Mouse (Mus musculus): ENCODE results near the gene Epop. TPM values are rescaled to one million over a fixed set of nuclear protein-coding genes. Genes with fewer than 3 reads are reported as not detected.

Gene Epop
- polyA plus RNA-seq, 1 experiment from 2014 or later = 0.43 TPM

- 3% methylated on average over 97 of the region's 106 CpGs for WGBS (ENCODE audit: missing documents)
- Histone ChIP-seq H3K79me2 (ENCODE audit: inconsistent target) (no peaks in the 10 kb centered on the region), H3K36me3 (ENCODE audit: inconsistent target) (no peaks in the 10 kb centered on the region), H3K27ac (no peak overlapping the region), H3K4me3 (ENCODE audit: inconsistent target) (no peak overlapping the region)
Observed at GRCm38 (mm10) chr11:97628568-97629518, 659 bp downstream of the Epop start.

GRCm38 (mm10) chr11:97628303-97628567 lies 1.3 kb downstream of the Epop start:
- H3K27ac ChIP-seq = no peak overlapping the region
- H3K36me3 ChIP-seq (ENCODE audit: inconsistent target) = no peaks in the 10 kb centered on the region
- no peaks in the 10 kb centered on the region for H3K79me2 ChIP-seq (ENCODE audit: inconsistent target)
- no peak overlapping the region for H3K4me3 ChIP-seq (ENCODE audit: inconsistent target)
- WGBS (ENCODE audit: missing documents) = 10% methylated on average over 27 of the region's 28 CpGs

GRCm38 (mm10) chr11:97627556-97628302 lies 1.8 kb downstream of the Epop start:
- Histone ChIP-seq H3K27ac (no peak overlapping the region), H3K36me3 (ENCODE audit: inconsistent target) (no peaks in the 10 kb centered on the region), H3K79me2 (ENCODE audit: inconsistent target) (no peaks in the 10 kb centered on the region), H3K4me3 (ENCODE audit: inconsistent target) (no peak overlapping the region)
- WGBS (ENCODE audit: missing documents) = 53% methylated on average over 30 of the region's 30 CpGs

GRCm38 (mm10) chr11:97626850-97627249 lies 2.7 kb downstream of the Epop start:
- no peak overlapping the region for H3K27ac ChIP-seq
- WGBS (ENCODE audit: missing documents) = 59% methylated on average over 10 of the region's 10 CpGs
- no peak overlapping the region for H3K4me3 ChIP-seq (ENCODE audit: inconsistent target)
- H3K36me3 ChIP-seq (ENCODE audit: inconsistent target) = no peaks in the 10 kb centered on the region
- H3K79me2 ChIP-seq (ENCODE audit: inconsistent target) = no peaks in the 10 kb centered on the region

- WGBS (ENCODE audit: missing documents) = 42% methylated on average over 12 of the region's 13 CpGs
- no peaks in the 10 kb centered on the region for H3K36me3 ChIP-seq (ENCODE audit: inconsistent target)
- no peak overlapping the region for H3K4me3 ChIP-seq (ENCODE audit: inconsistent target)
- H3K27ac ChIP-seq = no peak overlapping the region
- H3K79me2 ChIP-seq (ENCODE audit: inconsistent target) = no peaks in the 10 kb centered on the region
Observed at GRCm38 (mm10) chr11:97626431-97626830, 3.1 kb downstream of the Epop start.

GRCm38 (mm10) chr11:97625551-97625950 lies 4.0 kb downstream of the Epop start:
- WGBS (ENCODE audit: missing documents) = 42% methylated on average over 5 of the region's 5 CpGs
- H3K4me3 ChIP-seq (ENCODE audit: inconsistent target) = no peak overlapping the region
- H3K36me3 ChIP-seq (ENCODE audit: inconsistent target) = no peaks in the 10 kb centered on the region
- H3K79me2 ChIP-seq (ENCODE audit: inconsistent target) = no peaks in the 10 kb centered on the region
- no peak overlapping the region for H3K27ac ChIP-seq

- no peaks in the 10 kb centered on the region for H3K79me2 ChIP-seq (ENCODE audit: inconsistent target)
- H3K27ac ChIP-seq = no peak overlapping the region
- H3K4me3 ChIP-seq (ENCODE audit: inconsistent target) = no peak overlapping the region
- no peaks in the 10 kb centered on the region for H3K36me3 ChIP-seq (ENCODE audit: inconsistent target)
- WGBS (ENCODE audit: missing documents) = 39% methylated on average over 9 of the region's 9 CpGs
Observed at GRCm38 (mm10) chr11:97623166-97623565, 6.3 kb downstream of the Epop start.

GRCm38 (mm10) chr11:97622440-97622839 lies 7.1 kb downstream of the Epop start:
- Histone ChIP-seq H3K4me3 (ENCODE audit: inconsistent target) (no peak overlapping the region), H3K36me3 (ENCODE audit: inconsistent target) (no peaks in the 10 kb centered on the region), H3K79me2 (ENCODE audit: inconsistent target) (no peaks in the 10 kb centered on the region), H3K27ac (no peak overlapping the region)
- 0% methylated on average over 6 of the region's 6 CpGs for WGBS (ENCODE audit: missing documents)

- H3K79me2 ChIP-seq (ENCODE audit: inconsistent target) = no peaks in the 10 kb centered on the region
- WGBS (ENCODE audit: missing documents) = 48% methylated on average over 5 of the region's 5 CpGs
- H3K27ac ChIP-seq = no peak overlapping the region
- H3K36me3 ChIP-seq (ENCODE audit: inconsistent target) = no peaks in the 10 kb centered on the region
- H3K4me3 ChIP-seq (ENCODE audit: inconsistent target) = no peak overlapping the region
Observed at GRCm38 (mm10) chr11:97619391-97619795, 10.1 kb downstream of the Epop start.

GRCm38 (mm10) chr11:97618368-97618767 lies 11.1 kb downstream of the Epop start:
- WGBS (ENCODE audit: missing documents) = 85% methylated on average over 11 of the region's 11 CpGs
- no peaks in the 10 kb centered on the region for H3K36me3 ChIP-seq (ENCODE audit: inconsistent target)
- no peak overlapping the region for H3K4me3 ChIP-seq (ENCODE audit: inconsistent target)
- no peaks in the 10 kb centered on the region for H3K79me2 ChIP-seq (ENCODE audit: inconsistent target)
- no peak overlapping the region for H3K27ac ChIP-seq

- no peaks in the 10 kb centered on the region for H3K79me2 ChIP-seq (ENCODE audit: inconsistent target)
- no peak overlapping the region for H3K4me3 ChIP-seq (ENCODE audit: inconsistent target)
- 89% methylated on average over 4 of the region's 4 CpGs for WGBS (ENCODE audit: missing documents)
- H3K36me3 ChIP-seq (ENCODE audit: inconsistent target) = no peaks in the 10 kb centered on the region
- no peak overlapping the region for H3K27ac ChIP-seq
Observed at GRCm38 (mm10) chr11:97615276-97615675, 14.2 kb downstream of the Epop start.

- H3K36me3 ChIP-seq (ENCODE audit: inconsistent target) = no peaks in the 10 kb centered on the region
- 13% methylated on average over 8 of the region's 8 CpGs for WGBS (ENCODE audit: missing documents)
Observed at GRCm38 (mm10) chr11:97611076-97611475, 18.4 kb downstream of the Epop start.

GRCm38 (mm10) chr11:97609743-97610142 lies 19.8 kb downstream of the Epop start:
- WGBS (ENCODE audit: missing documents) = 75% methylated on average over 13 of the region's 13 CpGs
- Histone ChIP-seq H3K79me2 (ENCODE audit: inconsistent target) (no peaks in the 10 kb centered on the region), H3K27ac (no peak overlapping the region), H3K4me3 (ENCODE audit: inconsistent target) (no peak overlapping the region), H3K36me3 (ENCODE audit: inconsistent target) (no peaks in the 10 kb centered on the region)

More at GRCm38 (mm10) chr11:97611076-97611475, 18.4 kb downstream of the Epop start:
- Histone ChIP-seq H3K27ac (no peak overlapping the region), H3K4me3 (ENCODE audit: inconsistent target) (no peak overlapping the region), H3K79me2 (ENCODE audit: inconsistent target) (no peaks in the 10 kb centered on the region)

GRCm38 (mm10) chr11:97608933-97609332 lies 20.6 kb downstream of the Epop start:
- 78% methylated on average over 4 of the region's 4 CpGs for whole genome bisulfite sequencing (ENCODE audit: missing documents)
- no peak overlapping the region for H3K4me3 ChIP-seq (ENCODE audit: inconsistent target)

GRCm38 (mm10) chr11:97607056-97607725 lies 22.3 kb downstream of the Epop start:
- WGBS (ENCODE audit: missing documents) = 85% methylated on average over 5 of the region's 8 CpGs

More at GRCm38 (mm10) chr11:97608933-97609332, 20.6 kb downstream of the Epop start:
- no peak overlapping the region for H3K27ac ChIP-seq
- no peaks in the 10 kb centered on the region for H3K36me3 ChIP-seq (ENCODE audit: inconsistent target)
- no peaks in the 10 kb centered on the region for H3K79me2 ChIP-seq (ENCODE audit: inconsistent target)

More at GRCm38 (mm10) chr11:97607056-97607725, 22.3 kb downstream of the Epop start:
- Histone ChIP-seq H3K4me3 (ENCODE audit: inconsistent target) (no peak overlapping the region), H3K79me2 (ENCODE audit: inconsistent target) (no peaks in the 10 kb centered on the region), H3K36me3 (ENCODE audit: inconsistent target) (no peaks in the 10 kb centered on the region), H3K27ac (no peak overlapping the region)
